Mouse (Mus musculus): ENCODE results near the gene Sirt7.
A peak's percentile ranks its signal among the peaks of the same experiment; 100 is the strongest.

Gene Sirt7

GRCm38 (mm10) chr11:120616617-120617294 is 8.3 kb downstream of the Sirt7 start:
- DNase-seq (ENCODE audit: low read depth, low spot score) = no peak
- peaks cover 10% of the 10 kb centered on the region for H3K36me3 ChIP-seq (ENCODE audit: control insufficient read depth, insufficient read depth, low read length, poor library complexity, severe bottlenecking)
- no peaks in the 10 kb centered on the region for H3K27me3 ChIP-seq (ENCODE audit: control insufficient read depth, insufficient read depth, low read length, poor library complexity, severe bottlenecking)

- Histone ChIP-seq H3K36me3 (ENCODE audit: control insufficient read depth, insufficient read depth, low read length, poor library complexity, severe bottlenecking) (peaks cover 8% of the 10 kb centered on the region), H3K27me3 (ENCODE audit: control insufficient read depth, insufficient read depth, low read length, poor library complexity, severe bottlenecking) (no peaks in the 10 kb centered on the region)
- no peak for DNase-seq (ENCODE audit: low read depth, low spot score)
These were observed 9.3 kb downstream of the Sirt7 start for GRCm38 (mm10) chr11:120615606-120616203.

GRCm38 (mm10) chr11:120615167-120615566 is 9.9 kb downstream of the Sirt7 start:
- Histone ChIP-seq H3K36me3 (ENCODE audit: control insufficient read depth, insufficient read depth, low read length, poor library complexity, severe bottlenecking) (peaks cover 4% of the 10 kb centered on the region), H3K27me3 (ENCODE audit: control insufficient read depth, insufficient read depth, low read length, poor library complexity, severe bottlenecking) (no peaks in the 10 kb centered on the region)
- no peak for DNase-seq (ENCODE audit: low read depth, low spot score)

- peaks cover 4% of the 10 kb centered on the region for H3K36me3 ChIP-seq (ENCODE audit: control insufficient read depth, insufficient read depth, low read length, poor library complexity, severe bottlenecking)
- no peaks in the 10 kb centered on the region for H3K27me3 ChIP-seq (ENCODE audit: control insufficient read depth, insufficient read depth, low read length, poor library complexity, severe bottlenecking)
- no peak for DNase-seq (ENCODE audit: low read depth, low spot score)
These were observed 11.1 kb downstream of the Sirt7 start for GRCm38 (mm10) chr11:120613976-120614375.

GRCm38 (mm10) chr11:120613481-120613972 is 11.5 kb downstream of the Sirt7 start:
- DNase-seq (ENCODE audit: low read depth, low spot score) = no peak

GRCm38 (mm10) chr11:120612763-120613162 is 12.3 kb downstream of the Sirt7 start:
- DNase-seq (ENCODE audit: low read depth, low spot score) = peak; percentile 82
- H3K36me3 ChIP-seq (ENCODE audit: control insufficient read depth, insufficient read depth, low read length, poor library complexity, severe bottlenecking) = peaks cover 4% of the 10 kb centered on the region
- H3K27me3 ChIP-seq (ENCODE audit: control insufficient read depth, insufficient read depth, low read length, poor library complexity, severe bottlenecking) = no peaks in the 10 kb centered on the region

More at GRCm38 (mm10) chr11:120613481-120613972, 11.5 kb downstream of the Sirt7 start:
- Histone ChIP-seq H3K27me3 (ENCODE audit: control insufficient read depth, insufficient read depth, low read length, poor library complexity, severe bottlenecking) (no peaks in the 10 kb centered on the region), H3K36me3 (ENCODE audit: control insufficient read depth, insufficient read depth, low read length, poor library complexity, severe bottlenecking) (peaks cover 4% of the 10 kb centered on the region)

GRCm38 (mm10) chr11:120610477-120611046 is 14.5 kb downstream of the Sirt7 start:
- no peaks in the 10 kb centered on the region for H3K27me3 ChIP-seq (ENCODE audit: control insufficient read depth, insufficient read depth, low read length, poor library complexity, severe bottlenecking)
- peaks cover 4% of the 10 kb centered on the region for H3K36me3 ChIP-seq (ENCODE audit: control insufficient read depth, insufficient read depth, low read length, poor library complexity, severe bottlenecking)
- no peak for DNase-seq (ENCODE audit: low read depth, low spot score)

GRCm38 (mm10) chr11:120609250-120609649 is 15.8 kb downstream of the Sirt7 start:
- peaks cover 10% of the 10 kb centered on the region for H3K36me3 ChIP-seq (ENCODE audit: control insufficient read depth, insufficient read depth, low read length, poor library complexity, severe bottlenecking)
- H3K27me3 ChIP-seq (ENCODE audit: control insufficient read depth, insufficient read depth, low read length, poor library complexity, severe bottlenecking) = no peaks in the 10 kb centered on the region
- DNase-seq (ENCODE audit: low read depth, low spot score) = no peak

GRCm38 (mm10) chr11:120608241-120609034 is 16.6 kb downstream of the Sirt7 start, which contains the start of gene Npb:
Gene Npb, plus strand, starts transcription at chr11:120608477.
- no peak for DNase-seq (ENCODE audit: low read depth, low spot score)
- Histone ChIP-seq H3K36me3 (ENCODE audit: control insufficient read depth, insufficient read depth, low read length, poor library complexity, severe bottlenecking) (peaks cover 10% of the 10 kb centered on the region), H3K27me3 (ENCODE audit: control insufficient read depth, insufficient read depth, low read length, poor library complexity, severe bottlenecking) (no peaks in the 10 kb centered on the region)

- no peak for DNase-seq (ENCODE audit: low read depth, low spot score)
- Histone ChIP-seq H3K27me3 (ENCODE audit: control insufficient read depth, insufficient read depth, low read length, poor library complexity, severe bottlenecking) (no peaks in the 10 kb centered on the region), H3K36me3 (ENCODE audit: control insufficient read depth, insufficient read depth, low read length, poor library complexity, severe bottlenecking) (peaks cover 6% of the 10 kb centered on the region; the same call in 1 of the 2 replicates)
These were observed 18.3 kb downstream of the Sirt7 start for GRCm38 (mm10) chr11:120606764-120607163.

- peaks cover 6% of the 10 kb centered on the region; the same call in 1 of the 2 replicates for H3K36me3 ChIP-seq (ENCODE audit: control insufficient read depth, insufficient read depth, low read length, poor library complexity, severe bottlenecking)
- no peak for DNase-seq (ENCODE audit: low read depth, low spot score)
- no peaks in the 10 kb centered on the region for H3K27me3 ChIP-seq (ENCODE audit: control insufficient read depth, insufficient read depth, low read length, poor library complexity, severe bottlenecking)
These were observed 19.4 kb downstream of the Sirt7 start for GRCm38 (mm10) chr11:120605667-120606066.

GRCm38 (mm10) chr11:120603545-120603944 is 21.5 kb downstream of the Sirt7 start:
- no peak for DNase-seq (ENCODE audit: low read depth, low spot score)
- Histone ChIP-seq H3K27me3 (ENCODE audit: control insufficient read depth, insufficient read depth, low read length, poor library complexity, severe bottlenecking) (no peaks in the 10 kb centered on the region), H3K36me3 (ENCODE audit: control insufficient read depth, insufficient read depth, low read length, poor library complexity, severe bottlenecking) (peaks cover 6% of the 10 kb centered on the region)

- Histone ChIP-seq H3K27me3 (ENCODE audit: control insufficient read depth, insufficient read depth, low read length, poor library complexity, severe bottlenecking) (no peaks in the 10 kb centered on the region), H3K36me3 (ENCODE audit: control insufficient read depth, insufficient read depth, low read length, poor library complexity, severe bottlenecking) (peaks cover 7% of the 10 kb centered on the region)
- DNase-seq (ENCODE audit: low read depth, low spot score) = no peak
These were observed 24.3 kb downstream of the Sirt7 start for GRCm38 (mm10) chr11:120600716-120601115.

- H3K27me3 ChIP-seq (ENCODE audit: control insufficient read depth, insufficient read depth, low read length, poor library complexity, severe bottlenecking) = no peaks in the 10 kb centered on the region
- H3K36me3 ChIP-seq (ENCODE audit: control insufficient read depth, insufficient read depth, low read length, poor library complexity, severe bottlenecking) = peaks cover 6% of the 10 kb centered on the region
- DNase-seq (ENCODE audit: low read depth, low spot score) = no peak
These were observed 26.0 kb downstream of the Sirt7 start for GRCm38 (mm10) chr11:120598990-120599549.

All from splenic B cell, adult 2 months (primary cell).